Mouse (Mus musculus) kidney, embryonic 15.5 days (tissue): Measurements from ENCODE around the gene Cks1b. TPM values are rescaled to one million over a fixed set of nuclear protein-coding genes. Genes with fewer than 3 reads are reported as not detected.

Experiments used
- ATAC-seq: fragments of 200-750 bp; cut with Nextera tagmentation; replicated peaks from 2 replicates; pipeline ENCODE4 v1.8.0; 2017; ENCODE audit warnings: moderate TSS enrichment; ENCODE audit not compliant: low FRiP score
- H3K27ac ChIP-seq: fragments of 300-500 bp; sonication (generic); 2 replicates; pipeline ENCODE4 v1.5.1; 2015; ENCODE audit warnings: mild to moderate bottlenecking, inconsistent platforms
- H3K27me3 ChIP-seq: fragments of 300-500 bp; sonication (generic); 2 replicates; pipeline ENCODE4 v1.6.1; 2015; ENCODE audit warnings: inconsistent platforms
- H3K36me3 ChIP-seq: fragments of 300-500 bp; sonication (generic); 2 replicates; pipeline ENCODE4 v1.6.1; 2015; ENCODE audit warnings: inconsistent platforms
- H3K4me1 ChIP-seq: fragments of 300-500 bp; sonication (generic); 2 replicates; pipeline ENCODE4 v1.6.1; 2015; ENCODE audit warnings: inconsistent platforms
- H3K4me2 ChIP-seq: fragments of 300-500 bp; sonication (generic); 2 replicates; pipeline ENCODE4 v1.6.1; 2015; ENCODE audit warnings: moderate library complexity, mild to moderate bottlenecking, inconsistent platforms
- H3K4me3 ChIP-seq: fragments of 300-500 bp; sonication (generic); replicated peaks from 2 replicates; pipeline ENCODE4 v1.5.1; 2015; ENCODE audit warnings: mild to moderate bottlenecking, inconsistent platforms
- H3K9ac ChIP-seq: fragments of 300-500 bp; sonication (generic); 2 replicates; pipeline ENCODE4 v1.6.1; 2015; ENCODE audit warnings: mild to moderate bottlenecking, inconsistent platforms
- H3K9me3 ChIP-seq: fragments of 300-500 bp; sonication (generic); replicated peaks from 2 replicates; pipeline ENCODE4 v1.6.1; 2016; ENCODE audit warnings: inconsistent platforms
- WGBS: fragments of 180-500 bp; shearing (Covaris S2); methylation state at CpG from one replicate; pipeline ENCODE4 v1.1.7; 2015; ENCODE audit warnings: mixed read lengths; 5-methylcytosine and 5-hydroxymethylcytosine counted together
- polyA plus RNA-seq: library from polyadenylated mRNA; unstranded; fragments of >200 nt; fragmentation: Nextera tagmentation; extraction: Ambion mirVana; gene quantifications from 2 replicates; pipeline ENCODE4 v1.2.1, GENCODE M21; 2015

The Cks1b gene
- polyA plus RNA-seq, 1 experiment from 2014 or later = 518 TPM

- peak; percentile 75 for ATAC-seq
- no peak overlapping the region for H3K4me2 ChIP-seq
- H3K4me1 ChIP-seq = peaks cover 26% of the 10 kb centered on the region
- no peaks in the 10 kb centered on the region for H3K36me3 ChIP-seq
- H3K27ac ChIP-seq = peak overlapping the region; percentile 59
- no peak overlapping the region for H3K9ac ChIP-seq
- H3K9me3 ChIP-seq = no peaks in the 10 kb centered on the region
- WGBS = 63% methylated on average over 20 of the region's 20 CpGs
- H3K27me3 ChIP-seq = no peaks in the 10 kb centered on the region
- no peak overlapping the region for H3K4me3 ChIP-seq
Measured at GRCm38 (mm10) chr3:89365486-89366414, 52.4 kb downstream of the Cks1b start.

Other genes with a start within 250 kb of the Cks1b start
- gene Scamp3, start 240.9 kb downstream of the Cks1b start, polyA plus RNA-seq = 122 and 133 TPM in 2 replicates
- 37.1 and 50.4 TPM in 2 replicates for gene Fam189b, start 235.2 kb downstream of the Cks1b start, polyA plus RNA-seq
- gene Gba, start 215.5 kb downstream of the Cks1b start, polyA plus RNA-seq = 41.4 and 44.0 TPM in 2 replicates
- 14.9 and 20.5 TPM in 2 replicates for gene Thbs3, start 203.2 kb downstream of the Cks1b start, polyA plus RNA-seq
- gene Mtx1, start 191.3 kb downstream of the Cks1b start, polyA plus RNA-seq = 211 and 219 TPM in 2 replicates
- gene Muc1, start 189.3 kb downstream of the Cks1b start, polyA plus RNA-seq = 12.0 and 12.3 TPM in 2 replicates
- 309 and 321 TPM in 2 replicates for gene Krtcap2, start 172.4 kb downstream of the Cks1b start, polyA plus RNA-seq
- gene Trim46, start 172.1 kb downstream of the Cks1b start, polyA plus RNA-seq = 3.4 and 5.2 TPM in 2 replicates
- 149 and 153 TPM in 2 replicates for gene Dpm3, start 159.0 kb downstream of the Cks1b start, polyA plus RNA-seq
- gene Slc50a1, start 147.8 kb downstream of the Cks1b start, polyA plus RNA-seq = 58.0 and 59.9 TPM in 2 replicates
- 66.0 and 66.6 TPM in 2 replicates for gene Efna1, start 137.2 kb downstream of the Cks1b start, polyA plus RNA-seq
- 9.3 and 11.9 TPM in 2 replicates for gene Efna3, start 95.4 kb downstream of the Cks1b start, polyA plus RNA-seq
- gene Efna4, start 80.4 kb downstream of the Cks1b start, polyA plus RNA-seq = 29.8 and 31.5 TPM in 2 replicates
- 73.4 and 84.3 TPM in 2 replicates for gene Adam15, start 68.4 kb downstream of the Cks1b start, polyA plus RNA-seq
- gene Dcst2, start 56.4 kb downstream of the Cks1b start, polyA plus RNA-seq = 0.34 and 0.35 TPM in 2 replicates
- gene Dcst1, start 53.1 kb downstream of the Cks1b start, polyA plus RNA-seq = 1.9 and 2.5 TPM in 2 replicates
- gene Zbtb7b, start 23.6 kb downstream of the Cks1b start, polyA plus RNA-seq = 2.4 and 3.7 TPM in 2 replicates
- gene Lenep, start 15.6 kb downstream of the Cks1b start, polyA plus RNA-seq = 0.14 TPM in 1 of 2 replicates, not detected in the other
- 29.4 and 31.4 TPM in 2 replicates for gene Flad1, start 6.5 kb downstream of the Cks1b start, polyA plus RNA-seq
- 97.1 and 105 TPM in 2 replicates for gene Shc1, start 60 bp upstream of the Cks1b start, polyA plus RNA-seq
- 38.3 and 43.5 TPM in 2 replicates for gene Pygo2, start 11.8 kb upstream of the Cks1b start, polyA plus RNA-seq
- gene Pbxip1, start 18.3 kb upstream of the Cks1b start, polyA plus RNA-seq = 39.6 and 39.7 TPM in 2 replicates
- 52.6 and 59.1 TPM in 2 replicates for gene Pmvk, start 36.2 kb upstream of the Cks1b start, polyA plus RNA-seq
- gene Kcnn3, start 101.8 kb upstream of the Cks1b start, polyA plus RNA-seq = 2.1 and 3.0 TPM in 2 replicates